Mouse (Mus musculus) mammary gland, adult 2 months (tissue): ENCODE measurements around the gene Terf2. TPM values are rescaled to one million over a fixed set of nuclear protein-coding genes. Genes with fewer than 3 reads are reported as not detected.

Experiments
- polyA plus RNA-seq: library from polyadenylated mRNA; depleted of rRNA; stranded (reverse); fragments of >200 nt; gene quantifications from 2 replicates; pipeline ENCODE4 v1.2.3, GENCODE M21; 2012; ENCODE audit warnings: low replicate concordance; rRNA removed

Terf2 gene
- 7.1 and 12.2 TPM in 2 replicates for polyA plus RNA-seq

DNA sequence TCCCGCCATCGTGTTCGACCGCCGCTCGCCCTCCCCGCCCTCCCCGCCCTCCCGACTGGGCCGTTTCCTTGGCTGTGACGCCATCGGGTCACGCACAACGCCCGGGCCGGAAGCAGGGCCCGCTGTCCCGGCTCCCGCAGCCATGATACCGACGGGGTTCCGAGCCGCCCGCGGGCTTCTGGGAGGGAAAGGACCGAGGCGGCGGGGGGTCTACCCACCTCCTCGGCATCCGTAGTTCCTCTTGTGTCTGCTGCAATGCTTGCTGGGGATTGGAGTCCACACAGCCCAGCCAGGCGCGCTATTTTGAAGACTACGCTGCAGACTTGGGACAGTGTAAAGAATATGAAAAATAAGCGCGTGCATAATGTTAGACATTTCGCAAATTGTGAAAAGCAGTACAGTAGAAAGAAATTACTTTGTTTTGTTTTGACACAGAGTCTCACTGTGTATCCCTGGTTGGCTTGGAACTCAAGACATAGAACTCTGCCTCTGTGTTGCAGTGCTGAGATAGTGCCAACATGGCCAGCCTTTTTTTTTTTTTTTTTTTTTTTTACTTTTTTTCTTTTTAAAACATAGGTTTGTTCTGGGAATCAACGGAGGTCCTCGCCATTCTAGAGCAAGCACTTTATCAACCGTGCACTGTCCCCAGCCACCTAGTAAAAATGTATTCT lies at the start of gene Terf2:
Gene Terf2 (minus strand): TSS at position 182 of the 671 bp plus-strand sequence.

GRCm38 (mm10) chr8:107065511-107066496 lies 30.5 kb downstream of the Terf2 start, which contains the start of gene Tmed6:
Gene Tmed6 (minus strand): TSS chr8:107065644.

GRCm38 (mm10) chr8:107056076-107056972 lies 40.0 kb downstream of the Terf2 start, which contains the start of the genes Cog8 and Nip7:
Gene Cog8 (minus strand): TSS chr8:107056689.
Gene Nip7 (plus strand): TSS chr8:107056877.

DNA sequence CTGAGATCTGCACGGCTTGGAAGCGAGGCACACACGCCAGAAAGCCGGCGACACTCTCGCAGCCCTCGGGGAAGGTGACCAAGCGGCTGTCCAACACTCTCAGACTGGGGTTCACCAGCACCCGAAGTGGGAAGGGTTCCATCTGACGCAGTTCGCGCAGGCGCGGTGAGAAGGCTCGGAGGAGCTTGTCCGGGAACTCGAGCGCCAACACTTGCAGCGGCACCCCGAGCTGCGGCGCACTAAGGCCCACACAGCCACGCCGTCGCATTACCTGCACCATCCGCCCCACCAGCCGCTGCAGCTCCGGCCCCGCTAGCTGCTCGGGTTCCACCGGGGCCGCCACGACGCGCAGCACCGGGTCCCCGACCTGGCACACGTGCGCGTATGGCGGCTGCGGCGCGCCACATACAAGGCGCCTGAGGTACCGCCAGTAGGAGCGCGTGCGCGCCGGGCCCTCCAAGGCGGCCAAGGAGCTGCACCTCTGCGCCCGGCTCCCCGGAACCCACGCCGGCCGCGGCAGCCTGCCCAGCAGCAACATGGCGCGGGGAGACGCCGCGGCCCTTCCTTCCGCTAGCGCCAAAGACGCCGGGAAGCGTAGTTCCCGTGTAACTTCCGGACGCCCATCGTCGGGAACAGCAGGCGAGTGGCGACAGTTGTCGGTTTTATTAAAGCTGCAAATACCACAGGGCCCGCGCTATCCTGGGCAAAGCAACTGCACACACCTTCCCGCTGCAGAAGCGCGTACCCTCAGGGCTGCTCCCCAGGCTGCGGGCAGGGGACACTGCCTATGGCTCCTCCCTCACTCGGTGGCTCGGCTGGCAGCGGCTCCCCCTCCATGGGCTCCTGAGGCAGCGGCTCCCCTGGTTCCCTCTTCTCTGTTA lies 48.0 kb downstream of the Terf2 start, which contains the start of gene Pdf:
Gene Pdf (minus strand): TSS at position 554 of the 881 bp plus-strand sequence.

DNA sequence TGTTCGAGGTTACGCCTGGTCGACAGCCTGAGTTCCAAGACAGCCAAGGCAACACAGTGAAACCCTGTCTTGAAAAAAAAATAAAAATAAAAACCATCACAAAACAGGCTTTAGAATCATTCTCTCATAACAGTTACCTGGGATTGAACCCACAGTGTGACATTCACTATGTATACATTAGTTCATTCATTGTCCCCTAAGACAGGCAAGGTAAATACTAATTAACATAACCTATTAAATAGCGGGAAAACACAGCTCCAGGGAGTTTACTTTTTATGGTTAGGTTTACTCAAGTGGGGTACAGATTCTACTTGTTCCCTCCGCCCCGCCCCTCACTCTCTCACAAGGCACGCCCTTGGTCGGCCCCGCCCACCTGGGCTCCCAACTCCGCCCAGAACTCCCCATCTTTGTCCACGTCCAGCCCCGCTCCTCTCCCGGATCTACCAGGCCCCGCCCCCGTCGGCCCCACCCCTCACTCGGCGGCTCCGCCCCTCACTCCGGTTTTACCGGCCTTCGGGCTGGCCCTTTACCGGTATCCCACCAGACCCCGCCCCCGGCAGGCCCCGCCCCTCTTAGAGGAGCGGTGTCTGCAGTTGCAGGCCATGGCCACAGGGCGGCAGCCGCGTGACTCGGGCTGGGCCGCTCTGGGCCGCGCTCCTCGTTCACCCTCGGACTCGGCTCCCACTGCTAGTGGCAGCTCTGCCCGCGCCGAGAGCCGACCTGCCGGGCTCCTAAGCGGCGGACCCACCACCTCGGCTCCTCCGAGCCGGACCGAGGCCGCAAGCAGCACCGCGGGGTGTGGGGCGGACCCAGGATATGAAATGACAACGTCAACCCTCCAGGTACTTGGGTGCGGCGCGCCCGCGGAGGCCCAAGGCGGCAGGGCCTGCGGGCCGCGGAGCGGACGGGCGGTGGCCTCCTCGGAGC lies 65.4 kb downstream of the Terf2 start, which contains the start of gene Vps4a:
Gene Vps4a (plus strand): TSS at position 573 of the 927 bp plus-strand sequence.

Other genes starting within 250 kb of the Terf2 start
- gene Has3, start 226.3 kb downstream of the Terf2 start, polyA plus RNA-seq = 0.85 and 2.2 TPM in 2 replicates
- 23.3 and 39.0 TPM in 2 replicates for gene Utp4, start 202.9 kb downstream of the Terf2 start, polyA plus RNA-seq
- gene Sntb2, start 160.8 kb downstream of the Terf2 start, polyA plus RNA-seq = 13.2 and 17.5 TPM in 2 replicates
- gene Vps4a, start 65.3 kb downstream of the Terf2 start, polyA plus RNA-seq = 18.6 and 40.3 TPM in 2 replicates
- gene Pdf, start 47.9 kb downstream of the Terf2 start, polyA plus RNA-seq = 27.9 and 65.8 TPM in 2 replicates
- gene Cog8, start 39.9 kb downstream of the Terf2 start, polyA plus RNA-seq = 32.9 and 46.9 TPM in 2 replicates
- gene Nip7, start 39.7 kb downstream of the Terf2 start, polyA plus RNA-seq = 18.2 and 18.7 TPM in 2 replicates
- not detected in 2 replicates for gene Tmed6, start 30.9 kb downstream of the Terf2 start, polyA plus RNA-seq
- gene Cyb5b, start 54.1 kb upstream of the Terf2 start, polyA plus RNA-seq = 106 and 141 TPM in 2 replicates
- gene Nfat5, start 196.9 kb upstream of the Terf2 start, polyA plus RNA-seq = 16.6 and 28.8 TPM in 2 replicates